Mouse (Mus musculus): ENCODE measurements around the gene Cmtm6.

Cmtm6 gene

DNA sequence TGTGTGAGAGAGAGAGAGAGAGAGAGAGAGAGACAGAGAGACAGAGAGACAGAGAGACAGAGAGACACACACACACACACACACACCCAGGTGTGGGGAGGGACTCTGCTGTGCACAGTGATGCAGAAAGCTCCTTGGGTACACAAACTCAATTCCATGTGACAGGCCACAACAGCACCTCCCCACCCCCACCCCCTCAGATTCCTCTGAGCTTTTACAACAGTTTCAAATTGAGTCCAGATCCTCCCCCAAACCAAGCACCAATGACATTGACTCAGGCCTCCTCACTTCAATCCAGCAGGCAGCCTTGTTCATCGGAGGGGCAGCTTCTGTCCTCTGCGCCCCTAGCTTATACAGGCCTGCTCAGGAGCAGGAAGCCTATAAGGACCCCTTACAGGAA is 36.6 kb downstream of the Cmtm6 start:
- no peak for ATAC-seq (ENCODE audit: insufficient number of reproducible peaks, low FRiP score, low TSS enrichment)

DNA sequence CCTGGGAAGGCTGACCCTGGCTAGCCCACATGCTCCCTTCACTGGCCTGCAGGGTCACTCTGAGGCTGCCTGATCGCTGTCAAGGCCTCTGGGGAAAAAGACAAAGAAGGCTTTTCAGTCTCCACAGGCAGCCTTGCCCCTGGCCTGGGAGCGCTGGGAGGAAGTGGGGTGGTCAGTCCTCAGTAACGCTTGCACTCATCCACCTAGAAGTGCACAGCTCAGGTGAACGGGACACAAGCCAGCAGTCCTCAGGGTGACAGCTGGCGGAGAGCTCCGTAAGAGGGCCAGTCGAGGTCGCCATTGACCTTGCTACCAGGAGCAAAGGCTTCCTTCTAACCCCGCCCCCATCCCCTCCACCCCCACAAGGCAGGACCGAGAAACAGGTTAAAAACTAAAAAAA is 37.1 kb downstream of the Cmtm6 start:
- no peak for ATAC-seq (ENCODE audit: insufficient number of reproducible peaks, low FRiP score, low TSS enrichment)

DNA sequence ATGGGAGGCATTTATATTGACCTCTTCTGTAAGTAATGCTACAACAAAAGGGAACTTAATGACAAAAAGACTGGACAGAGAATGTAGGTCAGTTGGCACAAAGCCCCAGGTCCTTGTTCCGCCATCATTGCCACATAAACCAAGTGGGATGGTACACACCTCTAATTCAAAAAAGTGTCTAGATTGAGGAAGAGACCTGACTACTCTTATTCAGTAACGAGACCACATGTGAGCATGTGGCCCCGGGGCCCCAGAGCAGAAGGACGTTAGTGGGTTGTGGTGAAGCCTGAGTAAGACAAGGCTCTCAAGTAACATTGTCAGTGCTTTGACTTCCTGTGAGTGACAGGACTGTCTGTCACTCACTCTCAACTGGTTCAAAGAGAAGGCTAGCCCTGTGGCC is 39.3 kb downstream of the Cmtm6 start:
- no peak for ATAC-seq (ENCODE audit: insufficient number of reproducible peaks, low FRiP score, low TSS enrichment)

DNA sequence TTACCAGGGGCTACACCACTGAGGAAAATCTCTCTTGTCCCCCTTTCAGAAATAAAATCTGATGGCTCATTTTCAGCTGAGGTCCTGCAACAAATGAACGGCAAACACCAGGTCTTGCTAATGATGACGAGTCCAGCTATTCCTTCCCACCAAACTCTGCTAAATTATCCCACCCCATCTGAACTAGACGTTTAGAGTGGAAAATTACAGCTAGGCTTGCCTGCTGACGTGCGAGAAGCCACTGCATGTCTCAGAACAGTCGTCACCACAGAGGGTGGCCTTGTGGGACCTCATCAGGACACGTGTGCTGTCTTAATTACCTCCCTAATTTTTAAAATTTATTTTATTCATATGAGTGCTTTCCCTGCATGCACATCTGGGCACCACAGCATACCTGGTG is 40.6 kb downstream of the Cmtm6 start:
- no peak for ATAC-seq (ENCODE audit: insufficient number of reproducible peaks, low FRiP score, low TSS enrichment)

DNA sequence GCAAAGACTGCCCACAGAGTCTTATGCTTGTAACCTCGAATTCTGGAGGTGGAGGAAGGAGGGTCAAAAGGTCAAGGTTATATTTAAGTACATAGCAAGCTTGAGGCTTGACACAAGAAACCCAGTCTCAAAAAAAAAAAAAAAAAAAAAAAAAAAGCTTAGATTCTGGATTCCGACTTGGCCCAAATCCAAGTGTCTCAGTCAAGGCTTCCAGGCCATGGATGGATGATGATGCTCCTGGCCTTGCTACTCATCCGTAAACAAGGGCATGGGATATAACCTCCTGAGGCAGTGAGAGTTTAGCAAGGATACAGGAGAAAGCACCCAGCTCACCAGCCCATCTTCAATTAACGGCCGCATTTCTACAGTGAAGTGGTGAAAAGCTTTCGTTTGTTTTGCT is 43.7 kb downstream of the Cmtm6 start:
- ATAC-seq (ENCODE audit: insufficient number of reproducible peaks, low FRiP score, low TSS enrichment): no peak

DNA sequence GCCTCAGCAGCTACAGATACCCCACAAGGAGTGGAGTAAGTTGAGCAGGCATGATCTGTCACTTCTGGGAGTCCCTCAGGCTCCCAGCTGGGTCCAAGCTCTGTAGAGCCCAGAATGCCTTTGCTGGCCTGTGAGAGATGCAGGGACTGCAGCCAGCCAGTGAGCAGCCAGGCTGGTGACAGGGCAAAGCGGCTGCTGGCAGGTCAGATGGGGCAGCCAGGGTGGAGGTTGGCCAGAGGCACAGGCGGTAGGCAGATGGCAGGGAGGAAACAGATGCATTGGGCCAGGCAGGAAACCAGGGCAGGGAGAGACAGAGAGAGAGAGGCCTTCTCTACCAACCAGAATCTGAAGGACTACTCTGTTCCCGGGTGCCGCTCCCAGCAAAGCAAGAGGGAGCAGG is 44.4 kb downstream of the Cmtm6 start:
- ATAC-seq (ENCODE audit: insufficient number of reproducible peaks, low FRiP score, low TSS enrichment): peak; percentile 92

DNA sequence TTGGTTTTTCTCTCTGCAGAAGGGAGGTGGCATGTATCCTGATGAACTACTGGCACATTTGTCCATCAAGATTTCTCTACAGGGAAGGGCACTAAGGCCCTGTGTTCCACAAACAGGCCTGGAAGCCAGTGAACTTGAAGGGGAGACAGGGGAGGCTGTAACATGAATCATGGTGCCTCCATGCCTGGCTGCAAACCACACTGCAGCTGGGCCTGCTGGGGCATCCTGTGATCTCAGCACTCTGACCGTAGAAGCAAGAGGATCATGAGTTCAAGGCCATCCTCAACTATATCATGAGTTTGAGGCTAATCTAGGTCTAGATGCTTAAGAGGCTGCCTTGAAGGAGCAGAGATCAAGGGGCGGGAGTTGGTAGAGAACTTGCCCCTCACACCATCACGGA is 45.4 kb downstream of the Cmtm6 start:
- no peak for ATAC-seq (ENCODE audit: insufficient number of reproducible peaks, low FRiP score, low TSS enrichment)

DNA sequence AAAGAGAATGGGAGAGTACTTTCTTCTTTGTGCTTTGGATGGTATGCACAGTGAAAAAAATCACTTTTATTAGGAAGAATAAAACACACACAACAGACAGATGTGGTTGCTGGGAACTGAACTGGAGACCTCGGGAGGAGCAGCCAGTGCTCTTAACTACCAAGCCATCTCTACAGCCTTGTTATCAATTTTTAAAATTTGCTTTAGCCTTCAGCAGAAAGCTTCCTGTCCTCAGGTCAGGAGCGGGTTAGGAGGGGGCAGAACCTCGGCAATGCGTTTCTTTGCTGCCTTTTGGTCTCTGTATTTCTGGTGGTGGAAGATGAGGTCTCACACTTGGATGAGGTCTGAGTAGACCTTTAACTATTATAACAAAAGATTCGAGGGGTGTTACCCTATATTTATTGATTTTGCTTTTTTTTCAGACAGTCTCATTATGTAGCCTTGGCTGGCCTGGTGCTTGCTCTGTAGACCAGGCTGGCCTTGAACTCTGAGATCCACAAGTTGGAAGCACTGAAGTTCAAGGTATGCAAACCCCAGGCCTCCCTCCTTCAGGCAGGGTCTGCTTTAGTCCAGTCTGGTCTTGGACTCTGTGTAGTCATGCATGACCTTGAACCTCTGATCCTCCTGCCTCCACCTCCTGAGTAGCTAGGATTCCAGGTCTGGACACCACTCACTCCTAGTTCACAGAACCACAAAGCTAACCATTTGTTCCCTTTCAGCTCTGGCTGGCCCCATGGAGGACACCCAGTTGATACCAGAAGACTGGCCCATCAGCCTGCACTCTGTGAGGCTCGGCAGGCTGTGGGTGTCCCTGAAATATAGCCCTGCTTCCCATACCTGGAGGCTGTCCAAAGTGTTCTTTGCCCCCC is 46.5 kb downstream of the Cmtm6 start:
- no peak for ATAC-seq (ENCODE audit: insufficient number of reproducible peaks, low FRiP score, low TSS enrichment)

DNA sequence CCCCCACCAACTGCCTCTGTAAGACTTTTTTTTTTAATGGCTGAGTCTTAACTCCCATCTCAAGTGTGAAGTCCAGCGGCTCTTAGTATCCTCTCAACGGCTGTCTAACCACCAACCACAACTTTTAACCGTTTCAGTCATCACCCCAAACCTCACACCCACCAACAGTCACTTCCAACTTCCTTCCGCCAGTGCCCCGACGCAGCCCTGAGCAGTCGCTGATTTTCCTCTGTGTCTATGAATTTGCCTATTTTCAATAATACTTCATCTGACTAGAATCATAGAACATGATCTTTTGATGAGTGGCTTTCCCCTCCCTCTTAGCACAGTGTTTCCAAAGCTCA is 47.1 kb downstream of the Cmtm6 start:
- no peak for ATAC-seq (ENCODE audit: insufficient number of reproducible peaks, low FRiP score, low TSS enrichment)

DNA sequence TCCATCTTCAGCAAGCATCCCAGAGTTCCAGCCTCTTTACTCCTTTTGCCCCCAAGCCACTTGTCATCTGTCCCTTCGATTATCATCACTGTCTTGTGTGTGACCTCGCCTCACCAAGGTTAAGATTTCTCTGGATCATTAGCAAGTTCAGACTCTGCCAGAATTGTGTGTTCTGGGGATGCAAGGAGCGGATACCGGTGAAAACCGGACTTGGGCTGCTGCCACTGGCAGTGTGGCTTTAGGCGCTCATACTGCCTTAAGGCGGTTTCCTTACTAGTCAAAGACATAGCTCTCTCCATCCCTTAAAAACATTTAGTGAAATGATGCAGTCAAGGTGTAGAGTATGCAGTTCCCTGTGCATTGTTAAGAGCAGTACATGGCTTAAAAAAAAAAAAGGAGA is 48.0 kb downstream of the Cmtm6 start:
- ATAC-seq (ENCODE audit: insufficient number of reproducible peaks, low FRiP score, low TSS enrichment): no peak

DNA sequence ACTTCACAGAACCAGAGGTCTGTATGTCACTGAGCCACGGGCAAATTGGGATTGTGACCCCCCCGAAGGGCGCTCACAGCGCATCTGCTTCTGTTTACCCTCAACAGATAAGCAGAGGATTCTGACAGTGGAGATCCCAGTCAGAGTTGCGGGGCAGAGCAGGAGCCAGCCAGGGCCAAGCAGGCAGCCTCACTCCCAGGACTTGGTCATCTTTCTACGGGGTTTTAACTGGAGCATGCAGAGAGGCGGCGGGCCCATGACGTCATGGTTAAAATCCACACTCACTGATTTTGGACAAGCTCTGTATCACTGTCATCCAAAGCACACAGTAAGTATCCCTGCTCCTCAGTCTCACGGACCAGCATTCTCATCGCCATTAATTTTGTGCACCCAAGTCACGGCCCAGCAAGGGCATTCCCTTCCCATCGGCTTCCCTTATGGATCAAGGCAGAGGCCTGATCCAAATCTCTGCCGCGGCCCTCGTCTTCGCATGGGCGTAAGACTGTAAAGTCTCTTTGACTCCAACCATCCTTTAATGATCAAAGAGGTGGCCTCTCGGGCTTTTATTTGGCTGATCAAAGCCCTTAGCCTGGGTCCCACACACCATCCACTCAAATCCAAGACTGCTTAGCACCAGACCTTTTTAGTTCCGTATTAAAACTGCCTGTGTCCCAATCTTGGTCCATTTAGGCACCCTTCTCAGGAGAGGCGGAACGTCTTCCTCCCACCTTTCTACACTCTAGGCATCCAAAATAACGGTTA is 49.2 kb downstream of the Cmtm6 start:
- no peak for ATAC-seq (ENCODE audit: insufficient number of reproducible peaks, low FRiP score, low TSS enrichment)

DNA sequence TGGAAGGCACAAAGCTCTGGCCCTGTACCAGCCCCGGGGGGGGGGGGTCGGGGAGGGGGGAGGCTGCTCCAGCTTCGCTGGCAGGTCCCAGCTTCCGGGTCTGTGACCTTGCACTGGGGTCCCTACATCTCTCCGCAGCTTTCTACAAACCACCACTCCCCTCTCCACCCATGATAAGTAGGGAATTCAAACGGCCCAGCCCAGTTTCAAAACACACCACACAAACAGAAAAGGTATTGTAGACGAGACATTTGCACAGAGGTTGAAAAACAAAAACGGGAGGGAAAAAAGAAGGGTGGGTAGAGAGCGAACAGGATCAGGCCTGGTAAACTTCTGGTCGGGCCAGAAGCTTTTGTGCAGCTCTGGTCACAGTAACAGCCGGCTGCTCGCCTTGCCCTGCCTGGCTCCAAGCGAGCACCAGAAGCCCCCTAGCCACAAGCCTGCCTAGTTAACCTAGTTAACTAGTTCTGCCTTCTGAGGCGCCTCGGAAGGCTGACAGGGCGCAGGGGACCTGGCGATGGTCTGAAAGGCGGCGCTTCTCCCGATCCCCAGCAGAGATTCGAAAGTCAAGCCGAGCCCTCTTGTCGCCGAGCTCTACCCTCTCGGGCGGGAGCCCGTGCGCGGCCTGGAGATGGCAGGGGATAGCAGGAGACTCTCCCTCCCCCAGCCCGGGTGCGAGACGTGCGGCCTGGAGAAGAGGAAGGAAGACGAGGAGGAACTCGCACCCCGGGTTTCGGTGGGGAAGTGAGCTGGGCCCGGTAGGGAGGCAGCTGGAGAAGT is 50.0 kb downstream of the Cmtm6 start:
- peak; percentile 57; the same call in 1 of the 2 replicates for ATAC-seq (ENCODE audit: insufficient number of reproducible peaks, low FRiP score, low TSS enrichment)

DNA sequence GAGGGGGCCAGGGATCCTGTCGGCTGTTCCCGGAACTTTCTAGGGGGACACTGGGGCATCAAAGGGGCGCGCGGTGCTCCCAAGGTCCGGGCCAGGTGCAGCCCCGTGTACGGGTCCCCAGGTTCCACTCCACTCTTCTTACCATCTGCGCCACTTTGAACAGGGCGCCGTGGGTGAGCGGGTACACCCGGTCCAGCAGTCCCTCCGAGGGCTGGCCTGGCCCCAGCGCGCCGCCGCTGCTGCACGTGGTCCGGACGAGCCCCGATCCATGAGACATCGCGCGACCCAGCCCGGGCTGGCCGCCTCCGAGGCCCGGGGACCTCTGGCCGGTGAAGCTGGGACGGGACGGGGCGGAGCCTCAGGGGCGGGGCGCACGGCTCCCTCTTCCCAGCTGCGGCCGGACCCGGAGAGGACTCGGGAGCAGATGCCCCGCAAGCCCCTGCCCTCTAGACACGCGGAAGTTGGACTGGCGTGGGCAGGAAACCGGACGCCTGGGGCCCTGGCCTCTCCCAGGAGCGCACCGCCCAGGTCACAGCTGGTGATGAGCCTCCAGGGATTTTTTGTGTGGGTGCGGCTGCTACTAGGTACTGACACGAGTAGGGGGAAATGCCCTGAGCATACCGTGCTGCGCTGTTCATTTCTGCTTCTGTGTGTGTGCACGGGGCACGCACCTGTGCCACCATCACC is 50.8 kb downstream of the Cmtm6 start, which contains the start of gene Cmtm7:
Gene Cmtm7, minus strand, starts transcription at position 331 of the 687 bp plus-strand sequence.
- peak; percentile 62 for ATAC-seq (ENCODE audit: insufficient number of reproducible peaks, low FRiP score, low TSS enrichment)

DNA sequence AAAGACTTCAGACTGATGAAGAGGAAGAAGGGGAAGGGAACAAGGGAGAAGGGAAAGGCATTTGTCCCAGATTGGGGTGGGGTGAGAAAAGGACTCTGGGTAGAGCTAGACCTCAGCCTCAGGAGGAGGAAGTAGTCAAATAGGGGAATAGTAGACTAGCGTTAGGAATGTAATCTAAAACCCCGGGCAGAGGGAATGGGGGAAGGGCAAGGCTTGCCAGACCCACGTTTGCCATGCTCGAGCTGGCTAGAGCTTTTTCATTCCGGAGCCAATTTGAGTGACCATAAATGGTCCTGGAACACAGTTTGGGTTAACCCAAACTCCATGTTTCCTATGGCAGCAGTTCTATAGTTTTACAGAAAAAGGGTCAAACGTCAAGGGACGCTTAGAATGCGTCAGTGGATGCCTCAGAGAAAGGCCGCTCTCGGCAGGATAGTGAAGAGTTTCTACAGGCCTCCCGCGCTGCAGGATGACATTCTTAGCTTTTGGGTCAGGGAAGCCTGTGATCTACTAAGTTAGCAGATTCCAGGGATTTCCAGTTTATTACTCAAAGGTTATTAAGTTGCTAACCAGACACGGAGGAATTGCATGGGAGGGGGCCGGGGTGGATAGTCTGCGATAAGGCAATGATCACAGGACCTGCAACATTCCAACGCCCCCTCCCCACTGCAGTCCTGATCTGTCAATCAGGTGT is 54.7 kb downstream of the Cmtm6 start:
- ATAC-seq (ENCODE audit: insufficient number of reproducible peaks, low FRiP score, low TSS enrichment): no peak

DNA sequence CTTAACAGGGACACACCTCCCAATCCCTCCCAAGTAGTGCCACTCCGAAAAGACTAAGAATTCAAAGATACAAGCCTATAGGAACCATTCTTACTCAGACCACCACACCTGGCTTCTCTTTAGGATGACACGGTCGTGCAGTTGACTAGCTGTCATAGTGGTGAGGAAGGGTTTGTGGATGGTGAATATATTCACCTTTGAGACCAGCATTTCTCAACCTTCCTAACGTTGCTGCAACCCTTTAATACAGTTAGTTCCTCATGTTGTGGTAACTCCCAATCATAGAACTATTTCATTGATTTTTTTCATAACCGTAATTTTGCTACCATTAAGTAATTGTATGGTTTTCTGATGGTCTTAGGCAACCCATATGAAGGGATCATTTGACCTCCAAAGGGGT is 56.2 kb downstream of the Cmtm6 start:
- no peak for ATAC-seq (ENCODE audit: insufficient number of reproducible peaks, low FRiP score, low TSS enrichment)

DNA sequence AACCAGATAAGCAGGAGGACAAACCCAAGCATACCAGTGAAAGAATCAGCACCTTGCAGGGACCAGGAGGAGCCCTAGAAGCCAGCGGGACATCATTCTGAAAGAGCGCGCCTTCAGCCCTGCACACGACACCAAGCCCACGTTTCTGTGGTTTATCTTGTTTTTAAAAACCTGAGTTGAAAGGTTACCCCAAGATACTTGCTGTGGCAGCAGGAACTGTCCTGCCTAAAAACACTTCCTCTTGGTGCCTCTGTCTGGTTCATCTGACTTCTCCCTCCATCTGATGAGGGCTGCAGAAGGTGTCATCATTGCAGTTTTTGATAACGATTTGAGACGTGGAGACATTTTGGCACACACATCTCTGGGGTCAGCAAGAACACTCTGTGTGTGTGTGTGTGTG is 56.8 kb downstream of the Cmtm6 start:
- no peak for ATAC-seq (ENCODE audit: insufficient number of reproducible peaks, low FRiP score, low TSS enrichment)

DNA sequence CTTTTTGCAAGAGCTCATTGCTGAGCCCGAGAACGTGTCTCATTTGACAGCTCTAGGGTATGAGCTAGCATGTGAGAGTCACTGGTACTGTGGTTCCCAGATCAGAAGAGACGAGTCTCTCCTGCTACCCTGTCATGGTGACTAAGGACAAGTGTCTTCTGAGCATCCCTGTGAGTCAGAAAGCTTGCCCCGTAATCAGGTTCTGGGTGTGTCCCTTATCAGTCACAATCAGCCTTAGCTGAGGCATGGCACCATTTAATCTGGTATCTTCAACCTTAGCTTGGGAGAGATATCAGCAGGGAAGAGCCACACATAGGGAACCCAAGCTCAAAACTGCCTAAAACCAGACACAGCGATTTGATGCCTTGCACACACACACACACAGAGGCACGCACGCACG is 57.8 kb downstream of the Cmtm6 start:
- no peak for ATAC-seq (ENCODE audit: insufficient number of reproducible peaks, low FRiP score, low TSS enrichment)

DNA sequence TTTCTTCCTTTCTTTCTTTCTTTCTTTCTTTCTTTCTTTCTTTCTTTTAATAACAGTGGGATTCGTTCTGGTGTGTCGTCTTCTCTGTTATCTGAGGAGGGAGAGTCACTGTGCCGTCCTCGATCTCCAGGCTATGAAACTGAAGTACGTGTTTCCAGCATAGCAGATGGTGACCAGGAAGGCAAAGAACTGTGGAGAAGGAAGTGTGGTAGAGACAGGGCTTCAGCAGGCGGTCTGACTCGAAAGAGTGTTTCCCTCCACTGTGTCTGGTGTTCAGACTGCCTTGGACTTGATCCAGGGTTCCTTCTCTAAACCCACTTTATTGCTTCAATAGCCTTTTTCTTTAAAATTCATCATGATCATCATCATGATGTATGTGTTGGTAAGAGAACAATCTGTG is 58.6 kb downstream of the Cmtm6 start:
- ATAC-seq (ENCODE audit: insufficient number of reproducible peaks, low FRiP score, low TSS enrichment): no peak

DNA sequence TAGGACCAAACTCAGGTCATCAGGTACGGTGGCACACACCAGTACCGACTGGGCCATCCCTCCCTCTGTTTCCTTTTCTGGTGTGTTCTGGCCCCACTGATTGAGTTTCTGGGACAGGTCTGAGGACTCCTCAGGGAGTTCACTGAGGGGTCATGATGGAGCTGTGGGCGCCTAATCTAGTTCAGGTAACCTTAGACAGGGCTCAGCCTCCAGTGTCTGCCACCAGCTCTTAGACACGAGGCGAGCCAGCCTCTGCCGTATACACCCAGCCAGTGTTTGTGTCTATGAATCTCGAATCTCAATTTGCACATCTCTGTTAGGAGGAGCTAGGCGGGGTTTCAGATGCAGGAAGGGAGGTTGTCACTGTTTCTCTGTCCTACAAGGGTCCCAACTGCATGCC is 59.1 kb downstream of the Cmtm6 start:
- ATAC-seq (ENCODE audit: insufficient number of reproducible peaks, low FRiP score, low TSS enrichment): no peak

DNA sequence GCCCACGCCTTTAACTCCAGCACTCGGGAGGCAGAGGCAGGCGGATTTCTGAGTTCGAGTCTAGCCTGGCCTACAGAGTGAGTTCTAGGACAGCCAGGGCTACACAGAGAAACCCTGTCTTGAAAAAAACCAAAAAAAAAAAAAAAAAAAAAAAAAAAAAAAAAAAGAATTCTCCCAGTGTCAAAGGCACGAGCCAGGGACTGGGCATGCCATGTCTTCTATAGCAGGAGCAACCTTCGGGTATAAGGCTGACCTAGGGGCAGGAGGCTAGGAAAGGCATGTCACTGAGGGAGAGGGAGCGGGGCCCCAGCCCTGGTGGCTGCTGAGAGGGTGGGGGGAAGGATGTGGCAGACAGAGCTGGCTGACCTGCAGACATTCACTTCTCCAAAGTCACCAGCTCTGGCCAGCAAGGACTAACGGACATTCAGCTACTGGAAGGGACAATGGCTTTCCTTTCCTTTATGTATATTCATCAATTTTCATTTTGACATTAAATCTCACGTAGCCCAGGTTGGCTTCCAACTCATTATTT is 62.9 kb downstream of the Cmtm6 start:
- ATAC-seq (ENCODE audit: insufficient number of reproducible peaks, low FRiP score, low TSS enrichment): no peak

Data from cerebellum, adult (tissue).